Mouse (Mus musculus) forebrain, embryonic 10.5 days (tissue): ENCODE data around the gene Fxyd2. TPM values are rescaled to one million over a fixed set of nuclear protein-coding genes. Genes with fewer than 3 reads are reported as not detected.

Experiments used
- DNase-seq: peaks from one replicate; pipeline ENCODE4 v3.0.0-alpha.2; 2017; ENCODE audit warnings: low spot score; ENCODE audit errors: extremely low spot score
- H3K27ac ChIP-seq: fragments of 300-500 bp; sonication (generic); 2 replicates; pipeline ENCODE4 v1.5.1; 2016; ENCODE audit warnings: mild to moderate bottlenecking
- H3K27me3 ChIP-seq: fragments of 300-500 bp; sonication (generic); 2 replicates; pipeline ENCODE4 v1.6.1; 2016; ENCODE audit warnings: mild to moderate bottlenecking; ENCODE audit not compliant: poor library complexity, severe bottlenecking
- H3K36me3 ChIP-seq: fragments of 300-500 bp; sonication (generic); replicated peaks from 2 replicates; pipeline ENCODE4 v1.6.1; 2016; ENCODE audit warnings: mild to moderate bottlenecking, moderate library complexity
- H3K4me1 ChIP-seq: fragments of 300-500 bp; sonication (generic); 2 replicates; pipeline ENCODE4 v1.6.1; 2016
- H3K4me3 ChIP-seq: fragments of 300-500 bp; sonication (generic); 2 replicates; pipeline ENCODE4 v1.5.1; 2016; ENCODE audit warnings: mild to moderate bottlenecking, moderate library complexity
- H3K9me3 ChIP-seq: fragments of 300-500 bp; sonication (generic); 2 replicates; pipeline ENCODE4 v1.6.1; 2016; ENCODE audit warnings: mild to moderate bottlenecking, moderate library complexity
- WGBS: fragments of 180-500 bp; shearing (Covaris S2); methylation state at CpG from one replicate; pipeline ENCODE4 v1.1.7; 2016; 5-methylcytosine and 5-hydroxymethylcytosine counted together
- polyA plus RNA-seq: library from polyadenylated mRNA; unstranded; fragments of >200 nt; fragmentation: Nextera tagmentation; extraction: Ambion mirVana; gene quantifications from 2 replicates; pipeline ENCODE4 v1.2.1, GENCODE M21; 2016

Fxyd2 gene
- polyA plus RNA-seq, 1 experiment from 2014 or later: 1.2 TPM

DNA sequence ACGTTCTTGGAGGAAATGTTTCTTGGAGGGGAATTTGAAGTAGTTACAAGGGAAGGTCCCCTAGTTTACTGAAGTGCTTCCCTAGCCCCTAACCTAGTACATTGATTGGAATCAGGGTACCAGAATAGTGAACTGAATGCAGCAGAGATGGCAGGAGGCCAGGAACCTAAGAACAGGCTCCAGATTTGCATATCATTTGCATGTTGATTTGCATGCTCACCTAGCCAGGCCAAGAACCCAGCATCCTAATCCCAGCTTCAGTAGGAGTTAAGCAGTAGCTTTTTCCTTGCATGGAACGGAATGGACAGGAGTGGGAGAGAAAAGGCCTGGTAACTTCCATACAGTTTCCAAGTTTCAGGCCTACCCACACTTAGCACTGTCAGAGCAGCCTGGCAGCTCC lies 34.7 kb downstream of the Fxyd2 start:
- Histone ChIP-seq H3K4me3 (no peak overlapping the region), H3K36me3 (no peaks in the 10 kb centered on the region), H3K9me3 (no peaks in the 10 kb centered on the region), H3K4me1 (peaks cover 24% of the 10 kb centered on the region), H3K27me3 (peaks cover 53% of the 10 kb centered on the region), H3K27ac (no peak overlapping the region)
- WGBS: 81% methylated on average over 2 of the region's 2 CpGs
- DNase-seq: no peak

DNA sequence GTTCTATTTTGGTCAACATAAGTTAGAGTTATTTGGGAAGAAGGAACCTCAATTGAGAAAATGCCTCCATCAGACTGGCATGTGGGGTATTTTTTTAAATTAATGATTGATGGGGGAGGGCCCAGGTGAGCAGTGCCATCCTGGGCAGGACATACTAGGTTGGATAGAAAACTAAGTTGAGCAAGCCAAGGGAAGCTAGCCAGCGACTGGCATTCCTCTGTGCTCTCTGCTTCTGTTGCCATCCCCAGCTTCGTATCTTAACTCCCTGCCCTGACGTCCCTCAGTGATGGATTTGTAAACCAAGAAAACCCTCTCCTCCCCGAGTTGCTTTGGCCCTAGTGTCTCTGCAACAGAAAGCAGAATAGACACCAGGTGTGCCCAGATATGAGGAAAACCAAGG lies 39.6 kb downstream of the Fxyd2 start:
- 85% methylated on average over 4 of the region's 4 CpGs for WGBS
- Histone ChIP-seq H3K4me3 (no peak overlapping the region), H3K27ac (no peak overlapping the region), H3K36me3 (no peaks in the 10 kb centered on the region), H3K27me3 (peaks cover 22% of the 10 kb centered on the region), H3K9me3 (no peaks in the 10 kb centered on the region), H3K4me1 (peaks cover 15% of the 10 kb centered on the region)
- no peak for DNase-seq

DNA sequence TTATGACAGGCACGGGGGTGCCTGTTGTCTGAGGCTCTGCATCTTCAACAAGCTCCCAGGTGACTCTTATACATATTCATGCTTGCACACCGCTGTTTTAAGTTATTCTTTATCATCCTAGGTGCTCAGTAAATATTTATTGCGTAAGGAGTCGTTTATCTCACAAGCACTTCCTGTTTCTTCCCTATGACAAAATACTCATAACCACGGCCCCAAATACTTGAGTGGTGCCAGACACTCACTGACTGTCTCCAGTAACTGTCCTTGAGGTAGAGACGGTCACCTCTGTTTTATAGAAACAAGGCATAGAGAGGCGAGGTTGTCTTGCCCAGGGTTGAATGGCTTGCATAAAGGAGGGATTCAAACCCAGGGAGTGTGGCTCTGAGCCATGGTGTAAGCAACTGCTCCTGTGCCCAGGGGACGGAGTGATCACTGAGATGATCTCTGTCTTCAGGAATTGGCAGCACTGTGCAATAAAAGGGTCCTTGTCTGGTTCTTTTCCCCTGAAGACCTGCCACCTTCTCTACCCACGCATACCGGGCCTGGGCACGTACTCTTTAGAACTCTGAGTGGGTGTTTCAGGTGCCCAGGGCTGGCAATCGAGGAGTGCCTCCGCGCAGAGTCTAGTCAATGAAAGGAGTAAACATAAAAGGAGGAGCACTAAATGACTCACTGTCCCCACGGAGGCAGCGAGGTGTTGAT lies 40.8 kb downstream of the Fxyd2 start:
- H3K36me3 ChIP-seq: no peaks in the 10 kb centered on the region
- 87% methylated on average over 16 of the region's 16 CpGs for WGBS
- no peaks in the 10 kb centered on the region for H3K9me3 ChIP-seq
- H3K27me3 ChIP-seq: peaks cover 18% of the 10 kb centered on the region
- peaks cover 15% of the 10 kb centered on the region for H3K4me1 ChIP-seq
- DNase-seq: no peak
- H3K27ac ChIP-seq: no peak overlapping the region
- H3K4me3 ChIP-seq: no peak overlapping the region

DNA sequence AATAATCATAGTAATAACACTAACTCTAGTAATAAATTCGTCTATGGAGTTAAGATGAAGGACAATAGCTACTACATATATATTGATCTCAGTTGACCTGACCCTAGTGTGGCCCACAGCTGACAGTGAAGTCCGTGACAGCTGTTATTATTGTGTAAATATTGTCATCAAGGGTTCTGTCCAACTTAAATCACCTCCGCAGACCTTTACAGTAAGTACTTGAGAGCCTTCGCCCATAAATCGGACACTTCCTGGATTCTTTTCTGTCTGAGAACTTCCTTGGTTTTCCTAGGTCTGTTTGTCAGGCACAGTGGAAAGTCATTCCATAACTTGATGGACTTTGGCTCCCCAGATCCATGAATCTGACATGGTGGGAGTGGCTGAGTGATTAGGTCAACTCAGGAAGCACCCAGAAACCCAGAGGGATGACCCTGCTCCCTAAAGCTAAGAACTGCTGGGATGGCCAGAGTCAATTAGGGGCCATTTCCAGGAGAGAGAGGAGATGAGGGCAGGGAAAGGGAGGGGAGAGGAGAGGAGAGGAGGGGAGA lies 44.9 kb downstream of the Fxyd2 start:
- WGBS: 89% methylated on average over 5 of the region's 5 CpGs
- H3K4me3 ChIP-seq: no peak overlapping the region
- H3K9me3 ChIP-seq: no peaks in the 10 kb centered on the region
- H3K4me1 ChIP-seq: peaks cover 16% of the 10 kb centered on the region
- H3K27me3 ChIP-seq: peaks cover 41% of the 10 kb centered on the region
- no peak overlapping the region for H3K27ac ChIP-seq
- no peaks in the 10 kb centered on the region for H3K36me3 ChIP-seq
- DNase-seq: no peak

DNA sequence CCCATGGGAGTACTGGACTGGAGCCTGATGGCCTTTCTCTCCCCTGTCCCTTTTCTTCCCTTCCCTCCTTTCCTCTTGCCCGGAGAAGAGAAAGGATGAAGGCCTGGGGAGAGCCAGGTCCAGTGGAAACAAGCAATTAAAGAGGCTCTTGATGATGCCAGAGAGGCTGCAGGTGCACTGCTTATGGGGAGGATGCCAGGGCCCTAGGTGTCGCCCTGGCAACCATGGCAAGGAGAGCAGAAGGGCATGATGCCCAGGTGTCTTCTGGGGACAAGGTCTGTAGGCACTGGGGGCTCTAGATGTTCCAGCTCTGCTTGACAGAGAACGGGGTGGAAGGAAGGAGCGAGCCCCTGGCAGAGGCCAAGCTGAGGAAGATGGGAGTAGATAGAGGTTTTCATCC lies 50.2 kb downstream of the Fxyd2 start:
- Histone ChIP-seq H3K27me3 (peaks cover 23% of the 10 kb centered on the region), H3K4me3 (no peak overlapping the region), H3K9me3 (no peaks in the 10 kb centered on the region), H3K27ac (no peak overlapping the region), H3K36me3 (no peaks in the 10 kb centered on the region), H3K4me1 (0 out of 2 replicates have a peak, but pooled peaks cover 3% of the 10 kb centered on the region)
- DNase-seq: no peak
- WGBS: 88% methylated on average over 4 of the region's 4 CpGs

DNA sequence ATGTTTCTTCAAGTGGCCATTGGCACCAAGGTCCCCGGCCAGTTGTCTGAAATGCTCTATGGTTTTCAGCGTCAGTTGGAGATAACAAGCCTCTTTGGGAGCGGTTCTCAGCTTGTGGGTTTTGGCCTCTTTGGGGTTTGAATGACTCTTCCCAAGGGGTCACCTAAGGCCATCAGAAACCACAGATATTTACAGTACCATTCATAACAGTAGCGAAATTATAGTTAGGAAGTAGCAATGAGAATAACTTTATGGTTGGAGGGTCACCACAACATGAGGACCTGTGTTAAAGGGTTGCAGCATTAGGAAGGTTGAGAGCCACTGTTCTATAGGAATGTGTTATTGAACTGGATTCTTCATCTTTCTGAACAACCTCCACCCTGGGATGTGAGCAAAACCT lies 51.9 kb downstream of the Fxyd2 start:
- WGBS: 92% methylated on average over 4 of the region's 4 CpGs
- H3K9me3 ChIP-seq: no peaks in the 10 kb centered on the region
- no peaks in the 10 kb centered on the region for H3K36me3 ChIP-seq
- H3K27ac ChIP-seq: no peak overlapping the region
- no peak for DNase-seq
- H3K4me3 ChIP-seq: no peak overlapping the region
- H3K4me1 ChIP-seq: 0 out of 2 replicates have a peak, but pooled peaks cover 3% of the 10 kb centered on the region
- H3K27me3 ChIP-seq: peaks cover 23% of the 10 kb centered on the region

DNA sequence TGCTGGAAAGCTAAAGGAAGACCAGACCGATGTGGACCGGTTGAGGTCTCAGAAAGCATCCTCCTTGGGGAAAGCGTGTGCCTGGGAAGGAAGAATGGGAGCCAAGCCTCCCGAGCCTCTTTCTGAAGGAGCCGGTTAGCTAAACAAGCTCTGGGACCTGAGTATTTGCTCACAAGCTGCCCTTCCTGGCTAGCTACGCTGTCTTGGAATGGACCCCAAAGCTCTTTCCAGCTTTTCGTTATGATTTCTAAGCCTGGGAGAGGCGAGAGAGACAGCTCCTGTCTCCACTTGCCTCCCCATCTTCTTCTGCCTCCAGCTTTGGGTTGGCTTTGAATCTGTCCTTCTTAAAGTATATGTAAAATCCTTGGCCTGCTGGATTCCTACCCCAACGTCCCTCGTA lies 54.6 kb downstream of the Fxyd2 start:
- WGBS: 93% methylated on average over 10 of the region's 10 CpGs

DNA sequence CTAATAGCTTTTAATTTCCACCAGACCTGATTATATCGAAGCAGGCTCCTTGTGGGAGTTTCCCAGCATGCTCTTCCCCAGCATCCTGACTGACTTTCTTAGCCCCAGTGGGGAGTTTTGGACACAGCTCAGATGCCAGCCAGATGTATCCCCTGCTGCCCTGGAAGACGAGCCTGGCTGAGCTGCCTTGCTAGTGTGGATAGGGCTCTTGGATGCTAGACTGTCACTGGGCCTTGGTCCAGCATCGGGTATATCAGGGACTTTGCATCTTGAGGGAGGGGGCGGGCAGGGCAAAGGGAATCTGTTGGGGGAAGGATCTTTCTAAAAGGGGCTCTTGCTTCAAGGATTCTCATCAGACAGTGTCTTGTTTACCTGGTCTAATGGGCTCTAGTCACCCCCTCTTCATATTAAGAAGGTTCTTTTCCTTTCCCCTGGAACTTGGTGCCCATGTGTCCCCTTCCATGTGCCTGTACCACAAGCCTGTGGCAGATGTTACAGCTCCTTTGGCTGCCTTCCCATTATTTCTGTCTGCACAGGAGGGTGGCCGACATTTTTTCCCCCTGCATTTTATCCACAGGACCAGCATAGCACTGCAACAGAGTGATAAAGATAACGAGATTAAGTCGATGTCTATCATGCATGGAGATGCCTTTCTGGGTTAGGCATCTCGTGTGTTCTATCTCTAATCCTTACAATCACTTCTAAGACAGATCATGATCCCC lies 55.6 kb downstream of the Fxyd2 start:
- WGBS: 74% methylated on average over 8 of the region's 8 CpGs

More for the DNA sequence above, 54.6 kb downstream of the Fxyd2 start:
- Histone ChIP-seq H3K27me3 (peaks cover under 1% of the 10 kb centered on the region; the same call in 1 of the 2 replicates), H3K4me1 (peaks cover 11% of the 10 kb centered on the region; the same call in 1 of the 2 replicates), H3K4me3 (no peak overlapping the region), H3K27ac (no peak overlapping the region), H3K36me3 (no peaks in the 10 kb centered on the region), H3K9me3 (no peaks in the 10 kb centered on the region)
- DNase-seq: no peak

DNA sequence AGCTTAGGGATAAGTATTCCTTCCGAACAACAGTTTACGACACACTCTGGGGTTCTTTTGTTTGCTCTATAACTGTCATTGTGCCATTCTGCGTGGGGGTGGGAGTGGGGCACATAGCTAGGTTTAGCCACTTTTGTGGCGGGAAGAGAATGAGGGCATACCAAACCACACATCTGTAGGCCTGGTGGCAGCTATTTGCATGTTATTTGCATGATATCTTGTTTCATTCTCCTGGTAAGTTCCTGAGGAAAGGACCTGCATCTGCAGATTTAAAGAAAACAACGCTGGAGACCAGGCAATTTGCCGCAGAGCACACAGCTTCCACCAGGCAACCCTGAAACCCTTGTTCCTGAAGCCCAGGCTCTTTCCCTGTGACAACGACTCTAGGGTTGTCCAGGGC lies 57.7 kb downstream of the Fxyd2 start:
- H3K4me3 ChIP-seq: no peak overlapping the region
- DNase-seq: no peak
- no peak overlapping the region for H3K27ac ChIP-seq
- H3K27me3 ChIP-seq: no peaks in the 10 kb centered on the region; the same call in 1 of the 2 replicates
- no peaks in the 10 kb centered on the region for H3K36me3 ChIP-seq
- H3K4me1 ChIP-seq: peaks cover 11% of the 10 kb centered on the region; the same call in 1 of the 2 replicates
- H3K9me3 ChIP-seq: no peaks in the 10 kb centered on the region
- 59% methylated on average over 7 of the region's 7 CpGs for WGBS

More for the DNA sequence above, 55.6 kb downstream of the Fxyd2 start:
- no peak overlapping the region for H3K4me3 ChIP-seq
- no peak for DNase-seq
- no peaks in the 10 kb centered on the region for H3K36me3 ChIP-seq
- H3K27ac ChIP-seq: no peak overlapping the region
- no peaks in the 10 kb centered on the region; the same call in 1 of the 2 replicates for H3K27me3 ChIP-seq
- peaks cover 11% of the 10 kb centered on the region; the same call in 1 of the 2 replicates for H3K4me1 ChIP-seq
- no peaks in the 10 kb centered on the region for H3K9me3 ChIP-seq

DNA sequence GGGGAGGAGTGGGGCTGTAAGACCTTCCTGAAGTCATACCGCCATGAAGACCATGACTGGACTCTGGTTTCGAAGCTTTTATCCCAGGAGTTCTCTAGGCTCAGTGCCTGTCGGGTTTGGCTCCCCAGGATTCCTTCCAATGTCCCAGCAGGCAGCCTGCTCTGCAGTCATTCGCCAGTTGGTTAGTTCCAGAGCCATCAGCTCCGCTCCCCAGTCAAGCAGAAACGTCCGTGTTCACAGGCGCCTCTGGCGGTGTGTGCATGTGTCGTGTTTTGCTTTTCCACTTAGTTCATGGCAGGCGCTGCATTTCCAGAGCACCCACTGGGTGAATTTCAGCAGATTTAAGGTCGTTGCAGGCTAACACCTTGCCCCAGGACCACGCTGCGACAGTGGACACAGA lies 58.9 kb downstream of the Fxyd2 start:
- WGBS: 68% methylated on average over 14 of the region's 14 CpGs
- no peak overlapping the region for H3K27ac ChIP-seq
- H3K9me3 ChIP-seq: no peaks in the 10 kb centered on the region
- no peaks in the 10 kb centered on the region for H3K36me3 ChIP-seq
- H3K27me3 ChIP-seq: no peaks in the 10 kb centered on the region; the same call in 1 of the 2 replicates
- H3K4me3 ChIP-seq: no peak overlapping the region
- H3K4me1 ChIP-seq: peaks cover 11% of the 10 kb centered on the region; the same call in 1 of the 2 replicates
- no peak for DNase-seq
